Mouse (Mus musculus): Measurements from ENCODE around the gene Plppr1.

DNA sequence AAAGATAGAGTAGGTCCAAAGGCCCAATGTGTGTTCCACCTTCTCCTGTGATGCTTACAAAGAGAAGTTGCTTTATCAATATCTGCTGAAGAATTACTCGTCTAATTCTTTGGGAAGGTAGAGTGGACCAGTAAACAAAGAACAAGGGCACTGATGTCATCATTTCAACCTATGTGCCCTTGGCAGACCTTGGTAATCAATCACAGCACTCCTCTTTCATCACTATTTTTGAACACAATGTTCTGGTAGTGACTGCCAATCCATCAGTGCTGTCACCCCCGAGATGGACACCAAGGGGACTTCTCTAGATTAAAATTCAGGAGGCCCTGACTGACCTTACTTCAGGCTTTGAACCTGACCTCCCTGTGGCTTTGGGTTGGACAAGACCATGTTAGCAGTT lies 89.7 kb downstream of the Plppr1 start:
- no peak for TF ChIP-seq CTCF (conservative IDR thresholded peaks at IDR 0.05; ENCODE audit: insufficient read depth, insufficient read length, low read depth, low read length)
- no peak for TF ChIP-seq POLR2A (IDR thresholded peaks at IDR 0.05; ENCODE audit: low read depth, low read length)
